Mouse (Mus musculus): Measurements from ENCODE around the gene Ttc27.

The Ttc27 gene

DNA sequence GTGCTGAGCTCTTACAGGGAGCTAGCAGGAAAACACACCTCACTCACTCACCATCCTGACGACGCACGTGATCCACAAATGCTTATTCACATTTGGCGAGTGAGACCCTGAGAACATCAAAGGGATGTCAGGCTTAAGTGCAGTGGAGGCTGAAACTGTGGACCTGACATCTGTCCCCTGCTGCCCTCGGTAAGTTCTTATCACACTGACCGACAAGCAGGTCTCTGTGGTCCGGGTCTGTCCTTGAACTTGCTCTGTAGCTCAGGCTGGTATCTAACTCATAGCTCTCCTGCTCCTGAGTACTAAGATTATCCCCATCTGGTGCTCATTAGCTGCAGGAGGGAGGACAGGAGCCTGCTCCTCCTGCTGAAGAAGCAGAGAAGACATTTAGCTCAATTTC lies 162.2 kb downstream of the Ttc27 start:
- in situ Hi-C loops (cut with MboI) = no loop called here

DNA sequence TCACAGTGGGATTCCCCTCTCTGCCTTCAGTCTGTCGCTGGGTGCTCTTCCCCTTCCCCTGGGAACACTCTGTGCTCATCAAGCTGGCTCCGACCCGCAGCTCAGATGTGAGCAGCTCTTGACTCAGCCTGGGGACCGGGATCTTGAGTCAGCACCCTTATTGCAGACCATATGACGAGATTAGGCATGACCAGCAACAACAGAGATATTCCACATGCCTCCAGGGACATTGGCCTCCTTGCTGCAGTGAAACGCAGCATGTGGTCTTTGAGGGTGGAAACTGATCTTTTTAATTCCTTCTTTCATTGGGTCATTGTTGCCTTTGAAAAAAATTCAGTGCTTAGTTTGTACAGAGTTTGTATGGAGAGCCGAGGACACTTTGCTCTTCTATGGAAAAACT lies 169.5 kb downstream of the Ttc27 start:
- in situ Hi-C loops (cut with MboI) = no loop called here

DNA sequence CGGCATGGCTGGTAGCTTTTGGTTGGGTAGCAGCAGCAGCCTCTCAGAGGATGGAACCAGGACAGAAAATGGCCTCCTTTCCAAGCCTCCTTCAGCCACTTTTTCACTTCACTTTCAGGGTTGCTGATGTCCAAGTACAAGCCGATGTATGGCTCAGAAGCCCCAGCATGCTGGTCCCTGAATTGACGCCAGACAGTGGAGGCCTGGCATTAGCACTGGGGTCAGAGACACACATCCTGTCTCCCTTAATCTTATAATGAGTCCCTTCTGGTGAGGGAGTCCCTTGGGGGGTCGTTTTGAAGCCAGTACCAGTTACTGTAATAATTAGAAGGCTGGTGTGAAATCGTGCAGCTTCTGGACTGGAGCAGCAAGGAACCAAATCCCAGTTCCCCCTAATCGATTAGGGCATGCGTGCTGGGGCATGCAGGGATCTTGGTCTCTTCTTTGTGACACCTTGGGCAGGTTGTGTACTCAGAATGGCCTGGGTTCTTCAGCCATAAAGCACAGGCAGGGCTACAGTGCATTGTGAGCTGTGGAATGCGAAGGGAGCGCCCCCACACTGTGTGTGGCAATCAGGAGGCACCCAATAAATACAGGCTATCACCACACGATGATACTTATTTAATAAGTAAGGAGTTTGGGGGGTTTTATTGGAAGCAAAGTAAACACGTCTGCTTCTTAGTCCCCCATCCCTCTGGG lies 171.5 kb downstream of the Ttc27 start:
- in situ Hi-C loops (cut with MboI) = no loop called here

DNA sequence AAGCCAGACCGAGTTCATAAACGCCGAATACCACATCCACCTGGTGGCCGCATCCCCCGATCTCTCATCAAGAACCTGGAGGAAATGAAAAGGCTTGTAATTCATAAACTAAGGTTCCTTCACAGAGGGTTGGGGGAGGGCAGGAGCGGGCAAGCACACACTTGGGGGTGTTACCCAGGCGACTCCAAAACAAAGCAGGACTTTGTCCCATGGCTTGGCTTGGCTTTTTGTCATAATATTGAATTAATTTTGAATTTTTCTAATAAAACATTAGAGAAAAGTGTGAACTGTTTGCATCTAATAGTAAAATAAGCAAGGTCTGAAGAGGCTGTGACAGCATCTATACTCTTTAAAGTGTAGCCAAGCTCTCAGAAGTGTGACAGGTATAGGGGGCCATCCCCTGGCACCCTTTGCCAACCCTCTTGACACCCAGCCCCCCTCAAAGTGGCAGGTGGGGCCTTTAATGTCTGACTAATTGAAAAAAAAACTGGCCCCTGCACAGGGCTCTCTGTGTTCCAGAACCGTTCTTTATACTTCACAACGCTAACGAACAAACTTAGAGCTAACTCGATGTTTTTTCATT lies 172.1 kb downstream of the Ttc27 start:
- in situ Hi-C loops (cut with MboI) = no loop called here

DNA sequence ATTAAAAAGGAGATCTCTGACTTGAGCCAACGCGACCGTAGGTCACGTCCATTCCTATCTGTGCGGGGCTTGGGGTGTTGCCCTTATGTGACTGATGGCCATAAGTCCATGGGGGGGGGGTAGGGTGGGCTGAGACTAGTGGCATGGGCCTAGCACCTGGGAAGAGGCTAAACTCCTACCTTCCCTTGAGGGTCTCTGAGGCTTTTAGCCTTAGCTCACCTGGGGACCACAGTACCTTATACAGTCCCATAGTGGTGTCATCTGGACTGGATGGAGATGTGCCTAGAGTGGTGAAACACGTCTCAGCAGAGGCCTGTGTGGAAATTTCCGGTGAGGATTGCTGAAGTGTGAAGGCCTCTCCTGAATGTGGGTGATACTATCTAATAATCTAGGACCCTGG lies 184.9 kb downstream of the Ttc27 start:
- in situ Hi-C loops (cut with MboI) = no loop called here

DNA sequence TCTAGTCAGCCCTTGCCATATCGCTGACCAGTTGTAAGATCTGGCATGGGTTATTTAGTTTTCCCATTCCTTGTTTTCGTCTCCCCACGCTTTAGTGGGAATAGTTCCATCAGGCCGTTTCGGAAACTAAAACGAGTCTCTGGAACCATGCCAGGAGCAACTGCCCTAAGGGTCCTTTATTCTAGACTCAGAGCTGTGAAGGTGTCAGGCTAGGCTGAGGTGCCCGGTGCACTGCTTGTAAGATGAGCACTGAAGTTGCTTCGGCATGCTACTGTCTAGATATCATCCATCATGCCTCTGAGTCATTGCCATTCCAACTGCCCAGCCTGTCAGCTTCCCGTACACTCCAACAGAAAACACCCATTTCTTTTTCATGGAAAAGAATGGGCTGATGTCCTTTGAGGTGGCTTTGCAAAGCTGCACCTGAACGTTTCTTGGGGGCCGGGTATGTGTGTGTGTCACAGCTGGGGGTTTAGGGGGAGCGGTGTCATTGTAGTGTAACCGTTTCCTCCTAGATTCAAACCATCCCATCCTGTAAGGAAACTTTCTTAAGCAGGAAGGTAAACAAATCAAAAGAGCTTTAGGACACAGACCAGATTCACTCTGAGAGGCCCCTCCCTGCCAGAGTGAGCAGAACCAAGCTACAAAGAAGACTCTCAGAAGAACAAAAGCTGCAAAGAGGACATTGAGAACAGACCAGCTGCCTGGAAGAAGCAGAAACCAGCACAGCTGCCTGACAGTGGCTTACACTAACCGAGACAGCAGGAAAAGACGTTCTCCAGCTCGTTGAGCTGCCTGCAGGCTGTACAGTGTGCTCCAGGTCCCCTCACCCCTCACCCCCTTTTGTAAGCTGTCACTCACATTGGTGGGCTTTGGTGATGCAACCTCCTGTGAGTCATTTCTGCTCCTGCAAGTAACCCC lies 186.1 kb downstream of the Ttc27 start:
- in situ Hi-C loops (cut with MboI) = no loop called here

DNA sequence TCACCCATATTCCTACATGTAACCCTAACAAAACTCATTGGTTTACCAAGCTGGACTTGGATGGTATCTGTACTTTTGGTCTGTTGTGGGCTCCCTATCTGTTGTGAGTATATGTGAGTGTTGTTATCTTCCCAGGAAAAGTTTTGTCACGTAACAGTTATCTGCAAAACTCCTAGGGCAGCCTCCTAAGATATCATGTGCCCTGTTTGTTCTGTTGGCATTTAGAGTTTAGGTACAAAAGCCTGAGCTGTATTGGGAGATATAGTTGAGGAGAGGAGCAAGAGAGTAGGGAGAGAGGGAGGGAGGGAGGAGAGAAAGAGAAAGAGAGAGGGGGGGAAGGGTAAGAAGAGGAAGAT lies 186.8 kb downstream of the Ttc27 start:
- in situ Hi-C loops (cut with MboI) = no loop called here

DNA sequence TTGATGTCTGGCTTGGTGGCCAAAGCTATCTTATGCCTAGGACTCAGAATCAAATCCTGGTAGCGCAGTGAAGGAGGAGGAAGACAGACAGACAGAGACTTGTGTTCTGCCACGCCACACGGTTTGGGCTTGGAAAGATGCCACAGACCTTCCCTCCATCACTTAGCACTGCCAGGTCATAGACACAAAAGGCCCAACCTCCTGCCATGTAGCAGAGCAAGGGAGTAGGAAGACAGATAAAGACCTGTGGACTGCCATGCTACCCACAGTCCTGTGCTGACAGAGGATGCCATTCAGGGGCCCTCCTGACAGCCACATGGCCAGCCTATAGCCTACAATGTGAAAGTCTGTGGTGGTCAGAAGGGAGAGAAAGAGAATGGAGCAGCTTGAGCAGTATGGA lies 187.4 kb downstream of the Ttc27 start:
- in situ Hi-C loops (cut with MboI) = no loop called here

DNA sequence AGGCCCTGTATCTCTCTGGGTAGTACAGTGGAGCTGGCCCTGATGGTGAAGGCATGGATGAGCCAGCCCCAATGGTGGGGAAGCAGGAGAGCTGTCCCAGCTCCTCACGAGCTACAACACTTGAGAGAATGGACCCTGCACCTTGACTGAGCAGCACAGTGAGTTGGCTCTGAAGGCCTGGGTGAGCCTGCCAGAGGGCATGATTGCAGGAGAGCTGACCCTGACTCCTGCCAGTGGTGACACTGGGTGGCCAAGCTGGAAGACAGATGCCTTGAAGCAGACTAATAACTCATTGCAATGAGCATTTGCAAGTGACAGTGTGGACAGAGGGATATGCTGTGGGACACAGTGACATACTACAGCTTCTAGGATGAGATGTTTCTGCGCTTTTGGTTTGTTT lies 195.5 kb downstream of the Ttc27 start:
- in situ Hi-C loops (cut with MboI) = no loop called here

Measured in mature B cell (primary cell).